Mouse (Mus musculus): ENCODE measurements around the gene Rnf144a. TPM values are rescaled to one million over a fixed set of nuclear protein-coding genes. Genes with fewer than 3 reads are reported as not detected.

Rnf144a gene
- polyA plus RNA-seq, 1 experiment from 2014 or later = 36.8 TPM

DNA sequence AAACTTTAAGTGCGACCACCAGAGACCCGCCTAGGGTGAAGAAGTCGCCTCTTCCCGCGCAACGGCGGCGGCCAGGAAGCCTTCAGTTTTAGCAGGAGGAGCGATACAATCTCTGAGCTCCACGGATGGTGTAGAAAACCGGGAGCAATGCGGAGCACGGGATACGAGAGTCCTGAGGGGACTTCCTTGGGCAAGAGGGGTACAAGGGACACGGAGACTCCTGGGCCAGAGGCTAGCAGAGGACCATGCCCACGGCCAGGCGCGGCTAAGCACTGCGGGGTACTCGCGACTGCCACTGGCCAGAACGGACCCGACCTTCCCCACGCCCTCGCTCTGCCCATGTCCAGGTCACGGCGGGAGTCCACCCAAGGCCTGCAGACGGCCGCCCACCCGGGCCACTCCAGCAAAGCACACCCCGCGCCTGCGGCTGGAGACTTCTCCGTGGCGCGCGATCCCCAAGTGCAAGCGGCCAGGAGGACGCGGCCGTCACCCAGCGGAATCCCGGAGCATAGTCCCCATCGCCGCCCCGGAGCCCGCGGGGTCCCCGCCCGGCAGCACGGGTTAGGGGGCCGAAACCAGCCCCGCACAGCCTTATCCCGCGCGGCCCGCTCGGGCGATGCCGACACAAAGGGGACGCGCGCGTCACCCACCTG lies 477 bp downstream of the Rnf144a start:
- Histone ChIP-seq H3K9ac (ENCODE audit: low read length) (peak overlapping the region; percentile 99), H3K4me1 (replicated peaks; ENCODE audit: control insufficient read depth, insufficient read depth, low read length) (peaks cover 9% of the 10 kb centered on the region), H3K9me3 (ENCODE audit: control insufficient read depth, low read length) (no peaks in the 10 kb centered on the region), H3K36me3 (ENCODE audit: control insufficient read depth, insufficient read depth, low read length) (no peaks in the 10 kb centered on the region), H3K4me3 (ENCODE audit: low read depth, low read length) (peak overlapping the region; percentile 91), H3K27ac (ENCODE audit: low read depth, low read length) (peak overlapping the region; percentile 54), H3K4me2 (ENCODE audit: low read depth, low read length, severe bottlenecking) (peak overlapping the region; percentile 77), H3K27me3 (ENCODE audit: control insufficient read depth, insufficient read depth, low read length) (no peaks in the 10 kb centered on the region)
- ATAC-seq (replicated peaks; ENCODE audit: low FRiP score) (peak; percentile 82), DNase-seq (ENCODE audit: low spot score) (peak; percentile 79)
- WGBS = under 1% methylated on average over 53 of the region's 64 CpGs

DNA sequence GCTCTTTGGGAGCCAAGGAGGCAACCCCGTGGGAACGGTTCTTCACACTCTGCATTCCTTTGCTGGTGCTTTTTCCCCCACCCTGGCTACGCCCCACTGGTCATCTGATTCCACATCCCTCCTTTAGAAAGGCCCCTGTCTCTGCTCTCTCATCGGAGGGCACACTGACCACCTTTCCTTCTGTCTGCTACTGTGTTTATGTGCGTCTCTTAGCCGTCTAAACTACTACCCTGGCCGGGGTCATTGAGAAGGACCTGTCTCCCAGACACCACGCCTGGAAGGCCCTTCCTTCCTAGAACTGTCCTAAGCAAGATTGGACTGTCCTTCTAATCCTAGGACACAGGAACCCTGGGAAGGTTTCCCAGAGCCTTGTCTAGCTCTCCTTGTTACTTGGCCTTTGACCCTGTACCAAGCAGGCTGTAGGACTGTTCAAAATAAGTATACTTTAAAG lies 1.1 kb downstream of the Rnf144a start:
- 6% methylated on average over 8 of the region's 8 CpGs for WGBS
- Histone ChIP-seq H3K27me3 (ENCODE audit: control insufficient read depth, insufficient read depth, low read length) (no peaks in the 10 kb centered on the region), H3K4me1 (replicated peaks; ENCODE audit: control insufficient read depth, insufficient read depth, low read length) (peaks cover 9% of the 10 kb centered on the region), H3K9me3 (ENCODE audit: control insufficient read depth, low read length) (no peaks in the 10 kb centered on the region), H3K4me3 (ENCODE audit: low read depth, low read length) (peak overlapping the region; percentile 91), H3K4me2 (ENCODE audit: low read depth, low read length, severe bottlenecking) (peak overlapping the region; percentile 77), H3K36me3 (ENCODE audit: control insufficient read depth, insufficient read depth, low read length) (no peaks in the 10 kb centered on the region), H3K9ac (ENCODE audit: low read length) (peak overlapping the region; percentile 99), H3K27ac (ENCODE audit: low read depth, low read length) (no peak overlapping the region)
- no peak for ATAC-seq (replicated peaks; ENCODE audit: low FRiP score)
- DNase-seq (ENCODE audit: low spot score) = peak; percentile 60

DNA sequence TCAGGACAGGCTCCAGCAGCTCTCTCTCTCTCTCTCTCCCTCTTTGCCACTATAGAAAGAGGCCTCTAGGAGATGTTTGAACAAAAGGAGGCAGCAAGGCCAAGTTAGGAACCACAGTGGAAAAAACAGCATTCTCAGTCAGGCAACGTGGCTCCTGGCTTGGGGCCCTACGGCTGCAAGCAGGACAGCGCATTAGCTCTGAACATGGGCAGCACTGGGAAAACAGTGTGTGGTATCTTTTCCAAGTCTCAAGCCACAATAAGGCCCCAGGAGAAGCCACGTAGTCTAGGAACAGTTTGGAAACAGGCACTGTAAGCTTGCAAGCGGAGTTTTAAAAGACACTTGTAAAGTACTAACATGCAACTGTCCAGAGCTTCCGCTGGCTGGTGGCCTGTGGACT lies 2.3 kb downstream of the Rnf144a start:
- H3K4me2 ChIP-seq (ENCODE audit: low read depth, low read length, severe bottlenecking) = peak overlapping the region; percentile 77

DNA sequence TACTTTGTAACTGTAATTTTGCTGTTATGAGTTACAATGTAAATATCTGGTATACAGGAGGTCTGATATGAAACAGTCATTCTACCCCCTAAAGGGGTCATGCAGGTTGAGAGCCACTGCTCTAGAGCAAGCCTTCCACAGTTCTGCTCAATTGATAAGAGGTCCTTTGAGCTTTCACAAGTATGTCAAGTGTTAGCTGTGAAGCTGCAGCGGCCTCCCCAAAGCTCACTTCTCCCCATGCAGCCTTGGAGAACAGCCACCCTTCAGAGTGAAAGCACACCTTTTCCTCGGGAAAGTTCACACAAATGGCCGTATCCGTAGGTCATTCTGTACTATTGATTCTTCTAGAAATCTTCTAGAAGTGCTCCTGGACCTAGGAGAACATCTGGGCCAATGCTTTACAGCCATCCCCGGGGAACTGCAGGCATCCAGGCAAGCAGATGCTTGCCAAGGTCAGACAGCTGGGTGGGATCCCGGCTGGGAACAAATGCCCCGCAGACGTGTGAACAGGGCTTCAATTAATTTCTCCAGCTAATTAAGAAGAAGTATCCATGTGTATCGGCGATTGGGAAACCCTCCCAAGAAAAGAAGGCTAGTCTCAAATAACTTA lies 3.1 kb downstream of the Rnf144a start:
- 76% methylated on average over 10 of the region's 10 CpGs for WGBS
- ATAC-seq (replicated peaks; ENCODE audit: low FRiP score) = no peak
- Histone ChIP-seq H3K36me3 (ENCODE audit: control insufficient read depth, insufficient read depth, low read length) (no peaks in the 10 kb centered on the region), H3K9me3 (ENCODE audit: control insufficient read depth, low read length) (no peaks in the 10 kb centered on the region), H3K27me3 (ENCODE audit: control insufficient read depth, insufficient read depth, low read length) (no peaks in the 10 kb centered on the region), H3K4me2 (ENCODE audit: low read depth, low read length, severe bottlenecking) (peak overlapping the region; percentile 77; the same call in 1 of the 2 replicates), H3K4me1 (replicated peaks; ENCODE audit: control insufficient read depth, insufficient read depth, low read length) (peaks cover 9% of the 10 kb centered on the region), H3K9ac (ENCODE audit: low read length) (no peak overlapping the region), H3K27ac (ENCODE audit: low read depth, low read length) (no peak overlapping the region), H3K4me3 (ENCODE audit: low read depth, low read length) (no peak overlapping the region)
- no peak for DNase-seq (ENCODE audit: low spot score)

More for the DNA sequence above, 2.3 kb downstream of the Rnf144a start:
- ATAC-seq (replicated peaks; ENCODE audit: low FRiP score) (no peak), DNase-seq (ENCODE audit: low spot score) (no peak)
- Histone ChIP-seq H3K9me3 (ENCODE audit: control insufficient read depth, low read length) (no peaks in the 10 kb centered on the region), H3K9ac (ENCODE audit: low read length) (0 out of 2 replicates have a peak overlapping the region, but pooled peaks have one; percentile 4), H3K27me3 (ENCODE audit: control insufficient read depth, insufficient read depth, low read length) (no peaks in the 10 kb centered on the region), H3K36me3 (ENCODE audit: control insufficient read depth, insufficient read depth, low read length) (no peaks in the 10 kb centered on the region), H3K4me1 (replicated peaks; ENCODE audit: control insufficient read depth, insufficient read depth, low read length) (peaks cover 9% of the 10 kb centered on the region), H3K4me3 (ENCODE audit: low read depth, low read length) (peak overlapping the region; percentile 91; the same call in 1 of the 2 replicates), H3K27ac (ENCODE audit: low read depth, low read length) (no peak overlapping the region)
- 79% methylated on average over 6 of the region's 6 CpGs for WGBS

DNA sequence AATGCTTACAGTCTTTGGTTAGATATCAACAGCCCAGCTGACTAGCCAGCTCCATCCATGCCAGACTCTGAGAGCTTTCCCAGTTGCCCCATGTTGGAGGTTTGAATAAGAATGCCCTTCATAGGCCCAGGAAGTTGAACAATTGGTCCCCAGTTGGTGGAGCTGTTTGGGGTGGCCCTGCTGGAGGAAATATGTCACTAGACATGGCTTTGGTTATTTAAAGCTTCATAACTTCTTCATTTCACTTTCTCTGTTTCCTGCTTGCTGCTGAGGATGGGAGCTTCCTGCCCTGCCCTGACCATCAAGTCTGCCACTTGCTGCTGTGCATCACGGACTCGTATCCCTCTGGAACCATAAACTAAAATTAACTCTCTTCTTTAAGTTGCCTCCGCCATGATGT lies 4.6 kb downstream of the Rnf144a start:
- H3K4me1 ChIP-seq (replicated peaks; ENCODE audit: control insufficient read depth, insufficient read depth, low read length) = peaks cover 9% of the 10 kb centered on the region
- ATAC-seq (replicated peaks; ENCODE audit: low FRiP score) (no peak), DNase-seq (ENCODE audit: low spot score) (no peak)
- no peak overlapping the region for H3K9ac ChIP-seq (ENCODE audit: low read length)
- no peaks in the 10 kb centered on the region for H3K9me3 ChIP-seq (ENCODE audit: control insufficient read depth, low read length)
- H3K36me3 ChIP-seq (ENCODE audit: control insufficient read depth, insufficient read depth, low read length) = no peaks in the 10 kb centered on the region
- H3K27me3 ChIP-seq (ENCODE audit: control insufficient read depth, insufficient read depth, low read length) = no peaks in the 10 kb centered on the region
- no peak overlapping the region for H3K27ac ChIP-seq (ENCODE audit: low read depth, low read length)
- WGBS = 92% methylated on average over 3 of the region's 3 CpGs
- H3K4me3 ChIP-seq (ENCODE audit: low read depth, low read length) = no peak overlapping the region
- no peak overlapping the region for H3K4me2 ChIP-seq (ENCODE audit: low read depth, low read length, severe bottlenecking)

DNA sequence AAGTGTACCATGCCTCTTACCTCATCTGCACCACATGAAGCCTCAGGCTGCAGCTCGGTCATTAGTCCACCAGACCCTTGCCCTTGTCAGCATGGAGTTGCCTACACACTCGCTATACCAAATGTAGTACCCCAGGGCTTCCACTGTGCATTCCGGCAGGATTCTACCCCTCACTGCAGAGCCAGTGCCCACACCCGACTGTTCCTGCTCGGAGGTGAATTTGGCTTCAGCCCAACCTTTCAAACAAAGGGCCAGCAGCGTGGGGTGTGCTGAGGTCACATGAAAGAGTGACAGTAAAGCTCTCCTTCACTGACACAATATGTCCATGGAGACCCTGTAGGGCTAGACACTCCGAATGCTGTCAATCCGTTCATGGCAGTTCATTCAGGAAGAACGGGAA lies 6.3 kb downstream of the Rnf144a start:
- peaks cover 7% of the 10 kb centered on the region for H3K4me1 ChIP-seq (replicated peaks; ENCODE audit: control insufficient read depth, insufficient read depth, low read length)
- no peak for DNase-seq (ENCODE audit: low spot score)
- no peak overlapping the region for H3K9ac ChIP-seq (ENCODE audit: low read length)
- no peak overlapping the region for H3K27ac ChIP-seq (ENCODE audit: low read depth, low read length)
- H3K27me3 ChIP-seq (ENCODE audit: control insufficient read depth, insufficient read depth, low read length) = no peaks in the 10 kb centered on the region
- ATAC-seq (replicated peaks; ENCODE audit: low FRiP score) = no peak
- no peaks in the 10 kb centered on the region for H3K9me3 ChIP-seq (ENCODE audit: control insufficient read depth, low read length)
- no peaks in the 10 kb centered on the region for H3K36me3 ChIP-seq (ENCODE audit: control insufficient read depth, insufficient read depth, low read length)
- no peak overlapping the region for H3K4me3 ChIP-seq (ENCODE audit: low read depth, low read length)
- H3K4me2 ChIP-seq (ENCODE audit: low read depth, low read length, severe bottlenecking) = no peak overlapping the region
- WGBS = 78% methylated on average over 9 of the region's 9 CpGs

DNA sequence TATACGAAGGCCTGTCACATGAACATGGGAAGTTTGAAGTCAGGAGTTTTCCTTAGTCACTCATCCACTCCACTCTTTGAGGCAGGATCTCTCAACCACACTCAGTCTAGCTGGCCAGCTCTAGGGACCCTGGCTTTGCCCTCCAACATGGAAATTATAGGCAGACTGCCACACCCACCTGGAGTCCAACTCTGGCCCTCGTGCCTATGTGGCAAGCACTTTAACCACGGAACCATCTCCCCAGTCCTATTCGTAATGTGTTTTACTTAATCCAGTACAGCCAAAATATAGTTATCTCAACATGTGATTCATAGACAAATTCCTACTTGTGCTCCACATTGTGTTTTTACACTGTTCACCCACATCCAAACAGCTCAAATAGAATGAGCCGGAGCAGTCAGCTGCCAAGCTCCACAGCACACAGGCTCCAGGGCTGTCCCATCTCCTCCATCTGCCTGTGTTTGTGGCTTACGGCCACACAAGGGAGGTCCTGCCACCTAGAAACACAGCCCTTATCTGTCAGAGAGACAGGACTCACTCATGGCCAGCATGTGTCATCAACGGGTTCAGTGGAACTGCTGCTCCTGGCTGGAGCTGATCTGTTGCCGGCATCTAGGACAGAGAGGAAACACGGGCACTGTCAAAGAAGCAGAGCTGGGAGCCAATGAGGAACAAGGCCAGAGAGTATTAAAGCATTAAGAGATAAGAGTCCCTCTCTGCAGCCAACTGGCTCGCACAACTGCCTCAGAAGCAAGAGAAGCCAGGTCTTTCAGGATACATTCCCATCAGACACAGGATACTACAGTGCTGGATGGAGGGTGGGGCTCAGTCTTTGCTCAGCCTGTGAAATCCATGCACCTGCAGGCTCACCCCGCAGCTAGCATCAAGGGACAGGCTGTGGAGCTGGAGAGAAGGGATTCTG lies 10.0 kb downstream of the Rnf144a start:
- H3K27me3 ChIP-seq (ENCODE audit: control insufficient read depth, insufficient read depth, low read length) = no peaks in the 10 kb centered on the region

DNA sequence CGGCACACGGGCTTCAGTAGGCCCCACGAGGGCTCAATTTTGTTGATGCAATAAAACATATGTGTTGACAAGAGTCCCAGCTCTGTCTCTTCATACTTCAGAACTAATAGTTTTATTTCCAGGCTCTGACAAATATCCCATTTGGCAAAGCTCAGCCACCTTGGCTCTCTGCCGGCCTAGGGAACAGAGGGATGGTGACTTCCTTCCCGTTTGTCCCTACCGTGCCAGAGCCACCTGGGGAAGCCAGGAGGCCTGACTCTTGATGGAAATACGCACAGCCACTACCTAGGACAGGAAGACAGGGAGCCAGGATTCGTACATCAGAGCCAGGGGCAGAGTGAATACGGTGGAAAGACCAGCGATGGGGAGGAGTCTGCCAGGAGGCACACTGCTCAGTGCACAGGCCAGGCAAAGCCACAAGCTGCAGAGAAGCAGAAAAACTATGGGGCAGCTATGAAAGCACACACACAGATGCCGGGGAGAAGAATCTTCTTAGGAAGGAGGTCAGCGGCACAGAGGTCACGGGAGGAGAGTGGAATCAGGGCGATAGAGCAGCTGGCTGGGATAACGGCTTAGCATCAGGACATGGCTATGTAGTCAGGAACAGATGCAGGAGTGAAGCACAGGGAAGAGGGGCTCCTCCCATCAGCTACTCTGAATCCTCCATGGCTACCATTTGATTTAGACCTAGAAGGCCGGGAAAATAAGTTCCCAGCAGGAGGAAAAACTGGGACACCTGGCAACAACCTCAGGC lies 11.5 kb downstream of the Rnf144a start:
- H3K4me3 ChIP-seq (ENCODE audit: low read depth, low read length) = no peak overlapping the region
- no peaks in the 10 kb centered on the region for H3K27me3 ChIP-seq (ENCODE audit: control insufficient read depth, insufficient read depth, low read length)
- H3K9ac ChIP-seq (ENCODE audit: low read length) = no peak overlapping the region
- WGBS = 89% methylated on average over 16 of the region's 16 CpGs
- no peak overlapping the region for H3K27ac ChIP-seq (ENCODE audit: low read depth, low read length)
- ATAC-seq (replicated peaks; ENCODE audit: low FRiP score) (no peak), DNase-seq (ENCODE audit: low spot score) (no peak)
- no peaks in the 10 kb centered on the region for H3K4me1 ChIP-seq (replicated peaks; ENCODE audit: control insufficient read depth, insufficient read depth, low read length)
- no peaks in the 10 kb centered on the region for H3K9me3 ChIP-seq (ENCODE audit: control insufficient read depth, low read length)
- H3K36me3 ChIP-seq (ENCODE audit: control insufficient read depth, insufficient read depth, low read length) = no peaks in the 10 kb centered on the region; the same call in 1 of the 2 replicates
- no peak overlapping the region for H3K4me2 ChIP-seq (ENCODE audit: low read depth, low read length, severe bottlenecking)

More for the DNA sequence above, 10.0 kb downstream of the Rnf144a start:
- no peaks in the 10 kb centered on the region for H3K4me1 ChIP-seq (replicated peaks; ENCODE audit: control insufficient read depth, insufficient read depth, low read length)
- no peak overlapping the region for H3K9ac ChIP-seq (ENCODE audit: low read length)
- H3K36me3 ChIP-seq (ENCODE audit: control insufficient read depth, insufficient read depth, low read length) = no peaks in the 10 kb centered on the region; the same call in 1 of the 2 replicates
- DNase-seq (ENCODE audit: low spot score) (no peak), ATAC-seq (replicated peaks; ENCODE audit: low FRiP score) (no peak)
- WGBS = 87% methylated on average over 11 of the region's 11 CpGs
- H3K9me3 ChIP-seq (ENCODE audit: control insufficient read depth, low read length) = no peaks in the 10 kb centered on the region
- no peak overlapping the region for H3K4me2 ChIP-seq (ENCODE audit: low read depth, low read length, severe bottlenecking)
- H3K27ac ChIP-seq (ENCODE audit: low read depth, low read length) = no peak overlapping the region
- H3K4me3 ChIP-seq (ENCODE audit: low read depth, low read length) = no peak overlapping the region

All from forebrain, embryonic 11.5 days (tissue).